Mouse (Mus musculus) brain, embryonic 14.5 days (tissue): ENCODE measurements around the gene 4932414N04Rik.

Experiments used
- CTCF ChIP-seq: fragments of 200-500 bp; IDR thresholded peaks from 2 replicates; pipeline ENCODE4 v1.5.1; 2012; ENCODE audit warnings: inconsistent platforms, mild to moderate bottlenecking, moderate library complexity, borderline replicate concordance; ENCODE audit not compliant: insufficient read depth, insufficient read length; ENCODE audit errors: extremely low read depth
- POLR2A ChIP-seq: fragments of 200-500 bp; IDR thresholded peaks from 2 replicates; pipeline ENCODE4 v1.6.1; 2012; ENCODE audit warnings: mild to moderate bottlenecking, inconsistent platforms, borderline replicate concordance; ENCODE audit not compliant: poor library complexity, insufficient read depth, insufficient read length, severe bottlenecking; ENCODE audit errors: extremely low read depth

DNA sequence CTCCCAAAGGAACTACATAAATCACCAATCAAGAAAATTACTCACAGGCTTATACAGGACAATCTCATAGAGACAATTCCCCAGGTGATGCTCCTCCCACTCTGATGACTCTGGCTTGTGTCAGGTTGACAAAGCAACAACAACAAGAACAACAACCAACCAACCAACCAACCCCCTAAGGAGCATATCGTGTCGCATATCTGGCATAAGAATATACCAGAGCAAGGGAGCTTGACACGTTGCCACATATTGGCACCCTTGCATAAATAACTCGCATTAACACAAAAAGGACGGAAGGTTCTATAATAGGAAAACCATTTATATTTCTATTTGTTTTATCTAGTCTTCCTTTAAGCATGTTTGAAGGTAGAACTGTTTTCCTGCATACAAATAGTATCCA is 137.9 kb downstream of the 4932414N04Rik start:
- TF ChIP-seq CTCF (no peak), POLR2A (no peak)
